In the genomic region with DNA sequence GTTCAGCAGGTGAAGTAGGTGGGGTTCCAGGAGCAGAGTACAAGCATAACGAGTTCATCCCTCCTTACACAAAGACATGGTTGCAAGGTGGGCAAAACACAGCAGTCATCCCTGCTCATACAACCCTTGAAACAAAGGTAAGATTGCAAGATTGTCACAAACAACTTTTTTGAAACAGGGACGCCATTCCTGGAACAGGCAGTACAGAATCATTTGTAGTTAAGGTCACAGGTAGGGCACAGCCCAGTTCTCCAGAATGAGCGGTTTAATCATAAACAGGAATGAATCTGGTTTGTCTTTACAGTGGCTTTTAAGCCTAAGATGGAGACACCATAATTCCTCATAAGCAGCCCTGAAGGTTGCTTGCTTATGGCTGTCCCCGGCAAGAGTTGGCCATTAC, we compare ENCODE assay signal across 10 mouse cellular contexts.
"Had no signal": no experiment of that assay in that cellular context is flagged by ENCODE, and none has a peak within 500 bp of the region (broad histone marks: within the 10 kb centered on the region; RNA-seq: fewer than 3 reads in every experiment).

No protein-coding gene starts in this region.

- DNase-seq: gastrocnemius, adult 2 months; gastrocnemius, postnatal 10 days; gastrocnemius, postnatal 25 days; heart, adult 2 months; heart, postnatal 14 days; heart, postnatal 4 days; kidney, postnatal 10 days; liver; liver, embryonic 13.5 days; liver, postnatal 0 days had no signal
